Mouse (Mus musculus) hindbrain, embryonic 11.5 days (tissue): ENCODE results near the gene Tmem79. TPM values are rescaled to one million over a fixed set of nuclear protein-coding genes. Genes with fewer than 3 reads are reported as not detected.

Experiments used
- ATAC-seq: fragments of 200-750 bp; cut with Nextera tagmentation; 2 replicates; pipeline ENCODE4 v1.8.0; 2017; ENCODE audit warnings: mild to moderate bottlenecking, moderate TSS enrichment, moderate library complexity; ENCODE audit not compliant: low FRiP score
- DNase-seq: peaks from one replicate; pipeline ENCODE4 v3.0.0-alpha.2; 2015; ENCODE audit warnings: low spot score
- H3K27ac ChIP-seq: fragments of 300-500 bp; sonication (generic); 2 replicates; pipeline ENCODE4 v1.5.1; 2014; ENCODE audit warnings: mild to moderate bottlenecking, low read depth, low read length
- H3K27me3 ChIP-seq: fragments of 300-500 bp; sonication (generic); 2 replicates; pipeline ENCODE4 v1.6.1; 2014; ENCODE audit warnings: mild to moderate bottlenecking, low read length, moderate library complexity, mixed read lengths; ENCODE audit not compliant: control insufficient read depth, insufficient read depth
- H3K36me3 ChIP-seq: fragments of 300-500 bp; sonication (generic); 2 replicates; pipeline ENCODE4 v1.6.1; 2014; ENCODE audit warnings: mild to moderate bottlenecking, low read length, moderate library complexity, mixed read lengths; ENCODE audit not compliant: control insufficient read depth, insufficient read depth
- H3K4me1 ChIP-seq: fragments of 300-500 bp; sonication (generic); replicated peaks from 2 replicates; pipeline ENCODE4 v1.6.1; 2014; ENCODE audit warnings: low read length, mixed read lengths; ENCODE audit not compliant: control insufficient read depth, insufficient read depth
- H3K4me2 ChIP-seq: fragments of 300-500 bp; sonication (generic); replicated peaks from 2 replicates; pipeline ENCODE4 v1.6.1; 2014; ENCODE audit warnings: mild to moderate bottlenecking, low read depth, low read length
- H3K4me3 ChIP-seq: fragments of 300-500 bp; sonication (generic); 2 replicates; pipeline ENCODE4 v1.5.1; 2014; ENCODE audit warnings: low read depth, low read length
- H3K9ac ChIP-seq: fragments of 300-500 bp; sonication (generic); 2 replicates; pipeline ENCODE4 v1.6.1; 2014; ENCODE audit warnings: low read depth, low read length
- H3K9me3 ChIP-seq: fragments of 300-500 bp; sonication (generic); 2 replicates; pipeline ENCODE4 v1.6.1; 2016; ENCODE audit warnings: low read length; ENCODE audit not compliant: control insufficient read depth
- WGBS: fragments of 180-500 bp; shearing (Covaris S2); extraction: QIAGEN DNeasy Blood & Tissue Kit; methylation state at CpG from one replicate; pipeline ENCODE4 v1.1.7; 2014; 5-methylcytosine and 5-hydroxymethylcytosine counted together
- polyA plus RNA-seq: library from polyadenylated mRNA; unstranded; fragments of >200 nt; fragmentation: Nextera tagmentation; extraction: Ambion mirVana; gene quantifications from 2 replicates; pipeline ENCODE4 v1.2.1, GENCODE M21; 2014

The Tmem79 gene
- polyA plus RNA-seq, 1 experiment from 2014 or later, result 1.7 TPM

DNA sequence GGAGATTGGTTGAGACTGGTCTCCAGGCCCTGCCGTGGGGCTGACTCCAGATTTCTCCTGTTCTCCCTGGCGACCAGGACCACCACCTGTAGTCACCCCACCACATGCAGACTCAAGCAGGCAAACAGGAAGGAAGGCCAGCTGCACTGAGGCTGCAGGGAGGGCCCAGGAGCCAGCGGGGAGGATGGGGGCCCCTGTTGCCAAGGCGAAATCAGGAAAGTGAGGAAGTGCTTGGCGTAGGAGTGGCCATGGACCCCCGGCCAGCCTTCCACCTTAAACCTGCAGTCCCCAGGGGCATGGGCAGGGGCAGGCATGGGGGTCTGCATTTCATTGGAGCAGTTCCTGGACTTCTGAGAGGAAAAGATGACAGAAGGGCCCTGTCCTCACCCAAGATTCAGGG is 25.1 kb upstream of the Tmem79 start:
- H3K4me1 ChIP-seq, result no peaks in the 10 kb centered on the region; the same call in 1 of the 2 replicates
- H3K27ac ChIP-seq, result no peak overlapping the region
- ATAC-seq (no peak), DNase-seq (no peak)
- no peak overlapping the region for H3K9ac ChIP-seq
- H3K36me3 ChIP-seq, result peaks cover 9% of the 10 kb centered on the region
- no peak overlapping the region for H3K4me2 ChIP-seq
- 83% methylated on average over 5 of the region's 6 CpGs for WGBS
- H3K27me3 ChIP-seq, result peaks cover 8% of the 10 kb centered on the region
- no peaks in the 10 kb centered on the region for H3K9me3 ChIP-seq
- H3K4me3 ChIP-seq, result no peak overlapping the region

DNA sequence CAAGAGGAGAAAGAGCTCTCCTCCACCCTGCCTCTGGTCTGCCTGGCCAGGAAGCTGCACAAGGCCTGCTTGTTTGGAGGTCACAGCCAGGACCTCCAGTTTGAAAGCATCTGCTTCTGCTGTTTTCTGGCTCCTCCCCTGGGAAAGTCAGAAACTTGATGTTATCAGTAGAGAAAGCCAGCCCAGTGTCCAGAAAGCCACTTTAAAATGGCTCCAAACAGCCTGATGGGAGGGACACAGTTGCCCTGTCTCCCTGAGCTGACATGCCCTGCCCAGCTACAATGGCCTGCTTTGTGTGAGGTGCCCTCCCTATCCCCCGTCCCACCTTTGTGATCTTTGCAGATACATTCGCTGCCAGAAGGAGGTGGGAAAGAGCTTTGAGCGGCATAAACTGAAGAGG is 24.0 kb upstream of the Tmem79 start:
- peak; percentile 36; the same call in 1 of the 2 replicates for ATAC-seq
- Histone ChIP-seq H3K9me3 (no peaks in the 10 kb centered on the region), H3K4me3 (no peak overlapping the region), H3K9ac (no peak overlapping the region), H3K27ac (peak overlapping the region; percentile 48), H3K4me1 (no peaks in the 10 kb centered on the region; the same call in 1 of the 2 replicates), H3K27me3 (no peaks in the 10 kb centered on the region), H3K4me2 (no peak overlapping the region), H3K36me3 (peaks cover 12% of the 10 kb centered on the region)
- 85% methylated on average over 3 of the region's 3 CpGs for WGBS
- DNase-seq, result no peak

DNA sequence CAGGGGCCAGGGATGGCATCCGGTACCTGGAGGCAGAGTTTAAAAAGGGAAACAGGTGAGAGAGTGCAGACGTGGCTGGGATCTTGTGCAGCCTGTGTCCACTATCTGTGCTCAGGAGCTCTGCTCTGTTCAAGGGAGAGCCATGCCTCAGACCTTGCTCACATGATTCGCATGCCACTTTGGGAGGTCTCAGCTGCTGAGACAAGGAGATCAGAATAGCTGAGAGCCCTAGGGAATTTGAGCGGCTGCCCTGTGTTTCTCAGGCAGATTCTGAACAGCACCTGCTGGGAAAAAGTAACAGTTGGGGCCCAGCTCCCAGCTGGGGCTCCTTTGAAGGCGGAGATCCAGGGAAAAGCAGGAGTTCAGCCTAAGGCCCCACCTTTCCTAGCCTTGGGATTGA is 23.6 kb upstream of the Tmem79 start:
- Histone ChIP-seq H3K4me2 (no peak overlapping the region), H3K27me3 (no peaks in the 10 kb centered on the region), H3K4me1 (no peaks in the 10 kb centered on the region; the same call in 1 of the 2 replicates), H3K9ac (no peak overlapping the region), H3K36me3 (peaks cover 12% of the 10 kb centered on the region), H3K4me3 (no peak overlapping the region), H3K27ac (peak overlapping the region; percentile 48), H3K9me3 (no peaks in the 10 kb centered on the region)
- 69% methylated on average over 5 of the region's 5 CpGs for WGBS
- peak; percentile 59; the same call in 1 of the 2 replicates for ATAC-seq
- DNase-seq, result no peak

DNA sequence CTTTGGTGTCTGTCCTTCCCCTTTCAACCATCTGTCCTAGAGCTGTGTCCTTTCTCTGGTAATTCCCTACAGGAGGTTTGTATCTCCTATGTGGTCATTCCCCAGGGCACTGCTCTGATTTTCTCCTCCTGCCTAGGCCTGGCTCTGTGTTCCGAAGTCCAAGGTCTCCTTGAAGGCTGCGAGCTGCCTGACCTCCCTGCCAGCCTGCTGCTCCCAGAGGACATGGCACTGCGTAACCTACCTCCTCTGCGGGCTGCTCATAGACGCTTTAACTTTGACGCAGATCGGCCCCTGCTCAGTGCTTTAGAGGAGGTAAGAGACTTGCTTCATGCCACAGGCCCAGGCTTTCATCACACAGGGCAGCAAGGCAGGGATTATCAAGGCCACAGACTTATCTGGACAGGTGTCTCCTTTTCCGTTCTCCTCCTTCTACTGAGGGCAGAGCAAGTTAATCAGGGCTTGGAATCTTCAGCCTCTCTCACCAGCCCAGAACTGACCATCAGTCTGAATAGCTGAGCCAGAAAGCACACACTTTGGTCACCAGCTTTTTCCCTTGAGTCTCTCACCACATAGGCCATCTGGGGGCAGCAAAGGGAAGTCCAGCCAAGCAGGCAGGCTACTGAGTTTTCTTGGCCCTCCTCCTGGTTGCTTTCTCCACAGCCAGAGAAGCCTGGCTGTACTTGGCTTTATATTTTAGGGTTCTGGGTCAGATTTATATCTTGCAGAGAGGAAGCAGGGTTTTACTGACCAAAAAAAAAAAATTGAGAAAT is 18.6 kb upstream of the Tmem79 start:
- Histone ChIP-seq H3K36me3 (peaks cover 30% of the 10 kb centered on the region), H3K9me3 (no peaks in the 10 kb centered on the region), H3K4me3 (no peak overlapping the region), H3K27ac (no peak overlapping the region), H3K4me2 (no peak overlapping the region), H3K9ac (no peak overlapping the region), H3K27me3 (no peaks in the 10 kb centered on the region), H3K4me1 (no peaks in the 10 kb centered on the region)
- WGBS, result 96% methylated on average over 8 of the region's 8 CpGs
- no peak for ATAC-seq
- no peak for DNase-seq

DNA sequence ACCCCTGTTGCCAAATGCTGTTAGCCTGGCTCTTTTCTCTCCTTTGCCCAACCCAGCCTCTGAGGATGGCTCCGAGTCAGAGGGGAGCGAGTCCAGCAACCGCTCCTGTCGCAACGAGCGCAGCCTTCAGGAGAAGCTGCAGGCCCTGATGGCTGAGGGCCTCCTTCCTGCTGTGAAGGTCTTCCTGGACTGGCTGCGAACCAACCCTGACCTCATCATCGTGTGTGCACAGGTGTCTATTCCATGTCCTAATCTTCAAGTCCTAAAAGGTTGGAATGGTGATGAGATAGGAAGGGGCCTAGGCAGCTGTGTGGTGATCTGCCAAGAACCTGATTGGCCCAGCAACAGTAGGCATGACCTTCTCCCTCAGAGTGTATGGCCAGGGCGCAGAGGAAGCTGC is 17.0 kb upstream of the Tmem79 start:
- no peak overlapping the region for H3K4me3 ChIP-seq
- H3K4me2 ChIP-seq, result no peak overlapping the region
- DNase-seq (no peak), ATAC-seq (no peak)
- peaks cover 36% of the 10 kb centered on the region for H3K36me3 ChIP-seq
- H3K9ac ChIP-seq, result no peak overlapping the region
- no peak overlapping the region for H3K27ac ChIP-seq
- H3K27me3 ChIP-seq, result no peaks in the 10 kb centered on the region
- no peaks in the 10 kb centered on the region for H3K9me3 ChIP-seq
- H3K4me1 ChIP-seq, result no peaks in the 10 kb centered on the region
- WGBS, result 97% methylated on average over 9 of the region's 9 CpGs

DNA sequence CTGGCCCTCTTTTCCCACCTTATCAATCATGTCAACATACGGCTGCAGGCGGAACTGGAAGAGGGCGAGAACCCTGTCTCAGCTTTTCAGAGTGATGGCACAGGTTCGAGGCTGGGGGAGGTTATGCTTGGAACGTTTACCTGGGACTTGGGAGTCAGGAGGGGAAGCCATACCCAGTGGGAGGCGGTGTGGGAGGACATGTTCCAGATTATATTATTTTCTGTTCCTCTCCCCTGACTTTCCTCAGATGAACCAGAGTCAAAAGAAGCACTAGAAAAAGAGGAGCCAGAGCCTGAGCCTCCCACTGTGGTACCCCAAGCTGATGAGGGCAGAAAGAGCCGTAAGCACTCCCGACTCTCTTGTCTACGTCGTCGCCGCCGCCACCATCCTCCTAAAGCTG is 14.8 kb upstream of the Tmem79 start:
- no peak for ATAC-seq

DNA sequence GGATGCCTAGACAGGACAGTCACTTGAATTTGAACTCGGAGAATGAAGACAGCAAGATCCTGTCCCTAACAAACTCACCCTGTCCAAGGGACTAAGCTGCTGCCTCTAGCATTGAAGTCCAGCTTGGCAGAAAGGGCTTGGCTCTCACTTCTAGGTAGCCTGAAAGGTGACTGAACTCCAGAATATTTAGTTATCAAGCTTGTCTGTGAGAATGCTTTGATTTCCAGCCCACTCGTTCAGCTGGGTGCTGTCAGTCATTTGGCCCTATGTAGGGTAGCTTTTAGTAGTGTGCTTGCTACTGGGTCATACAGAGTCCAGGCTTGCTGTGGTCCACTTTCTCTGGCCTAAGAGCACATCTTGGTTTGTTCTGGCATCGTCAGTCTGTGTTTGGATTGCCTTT is 3.1 kb upstream of the Tmem79 start:
- Histone ChIP-seq H3K36me3 (peaks cover 8% of the 10 kb centered on the region), H3K4me3 (no peak overlapping the region), H3K27me3 (no peaks in the 10 kb centered on the region), H3K9ac (0 out of 2 replicates have a peak overlapping the region, but pooled peaks have one; percentile 19), H3K4me2 (no peak overlapping the region), H3K27ac (no peak overlapping the region), H3K4me1 (peaks cover 8% of the 10 kb centered on the region; the same call in 1 of the 2 replicates), H3K9me3 (no peaks in the 10 kb centered on the region)
- WGBS, result 84% methylated on average over 3 of the region's 3 CpGs
- no peak for ATAC-seq
- no peak for DNase-seq

More for the DNA sequence above, 14.8 kb upstream of the Tmem79 start:
- Histone ChIP-seq H3K27ac (no peak overlapping the region), H3K9ac (no peak overlapping the region), H3K4me1 (no peaks in the 10 kb centered on the region), H3K4me2 (no peak overlapping the region), H3K36me3 (peaks cover 45% of the 10 kb centered on the region), H3K27me3 (no peaks in the 10 kb centered on the region), H3K4me3 (no peak overlapping the region), H3K9me3 (no peaks in the 10 kb centered on the region)
- no peak for DNase-seq
- WGBS, result 95% methylated on average over 13 of the region's 13 CpGs

DNA sequence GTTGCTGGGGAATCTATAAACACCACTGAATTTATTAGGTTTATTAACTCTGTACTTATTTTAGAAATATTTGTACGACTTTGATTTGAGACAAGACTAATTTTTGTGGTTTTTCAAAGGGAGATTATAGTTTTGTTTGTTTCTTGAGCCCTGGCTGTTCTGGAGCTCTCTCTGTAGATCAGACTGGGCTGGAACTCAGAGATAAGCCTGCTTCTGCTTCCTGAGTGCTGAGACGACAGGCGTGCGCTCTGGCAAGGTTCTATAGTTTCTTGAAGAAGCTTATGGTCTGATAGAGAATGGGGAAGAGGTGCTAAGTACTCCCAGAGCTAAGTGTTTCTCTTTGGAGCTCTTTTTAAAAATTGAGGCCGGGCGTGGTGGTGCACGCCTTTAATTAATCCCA is 2.4 kb upstream of the Tmem79 start:
- H3K36me3 ChIP-seq, result peaks cover 8% of the 10 kb centered on the region
- H3K4me1 ChIP-seq, result peaks cover 8% of the 10 kb centered on the region; the same call in 1 of the 2 replicates
- no peak overlapping the region for H3K27ac ChIP-seq
- H3K4me3 ChIP-seq, result no peak overlapping the region
- 97% methylated on average over 7 of the region's 7 CpGs for WGBS
- H3K27me3 ChIP-seq, result no peaks in the 10 kb centered on the region
- DNase-seq (no peak), ATAC-seq (no peak)
- H3K9ac ChIP-seq, result no peak overlapping the region
- H3K4me2 ChIP-seq, result no peak overlapping the region
- no peaks in the 10 kb centered on the region for H3K9me3 ChIP-seq
